Mouse (Mus musculus): ENCODE measurements at regions not wholly inside any gene's neighbourhood (a gene's known extent, or its start where the extent isn't known, plus 50 kb on each side); places are given as distances from the start of the nearest gene placed in this dataset.

DNA sequence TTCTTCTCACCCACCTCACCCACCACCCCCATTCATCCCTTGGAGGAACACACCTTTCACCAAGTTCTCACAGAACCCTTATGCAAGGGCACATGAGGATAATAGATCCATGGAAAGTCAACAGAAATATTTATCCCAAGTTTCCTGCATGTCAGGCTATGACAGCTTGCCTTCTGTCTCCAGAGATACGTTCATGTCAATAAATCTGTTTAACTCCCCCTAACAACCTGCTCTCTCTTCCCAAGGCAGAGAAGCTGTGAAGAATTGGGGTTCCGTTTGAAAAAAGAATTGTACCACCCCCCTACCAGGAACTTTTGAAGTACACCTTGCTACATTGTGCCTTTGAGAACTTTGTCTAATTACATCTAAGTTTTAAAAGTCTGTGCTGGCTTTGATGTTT lies 331.6 kb downstream of the Lpin1 start:
- TF ChIP-seq EP300 (IDR thresholded peaks at IDR 0.05; ENCODE audit: low read depth): no peak
- TF ChIP-seq CTCF (IDR thresholded peaks at IDR 0.05; ENCODE audit: low read depth): no peak
